Mouse (Mus musculus): ENCODE measurements around the gene Gtse1. TPM values are rescaled to one million over a fixed set of nuclear protein-coding genes. Genes with fewer than 3 reads are reported as not detected.

Gene Gtse1
- polyA plus RNA-seq, 1 experiment from 2014 or later: 62.7 TPM

DNA sequence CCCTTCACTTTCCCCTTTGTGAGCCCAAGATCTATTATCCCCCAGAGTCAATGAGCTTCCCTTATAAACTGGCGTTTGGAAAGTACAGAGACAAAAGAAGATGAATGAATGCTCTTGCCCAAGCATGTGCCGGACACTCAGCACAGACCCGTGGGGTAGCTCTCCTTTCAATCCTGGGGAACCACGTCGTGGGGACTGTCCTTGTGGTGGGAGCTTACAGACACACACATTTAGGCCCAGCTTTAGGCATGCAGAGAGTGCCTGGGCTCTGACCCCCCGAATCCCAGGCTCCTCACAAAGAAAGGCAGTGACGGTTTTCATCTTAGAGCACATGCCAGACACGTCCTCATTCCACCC, 60.3 kb downstream of the Gtse1 start:
- no peak overlapping the region for H3K9ac ChIP-seq (ENCODE audit: low read length)
- H3K36me3 ChIP-seq (ENCODE audit: control insufficient read depth, insufficient read depth, low read length): no peaks in the 10 kb centered on the region; the same call in 1 of the 2 replicates
- no peaks in the 10 kb centered on the region for H3K27me3 ChIP-seq (ENCODE audit: control insufficient read depth, insufficient read depth, low read length)
- no peak overlapping the region for H3K27ac ChIP-seq (ENCODE audit: low read depth, low read length)
- H3K4me1 ChIP-seq (replicated peaks; ENCODE audit: control insufficient read depth, insufficient read depth, low read length): no peaks in the 10 kb centered on the region
- H3K4me2 ChIP-seq (ENCODE audit: low read depth, low read length, severe bottlenecking): no peak overlapping the region
- H3K9me3 ChIP-seq (ENCODE audit: control insufficient read depth, low read length): no peaks in the 10 kb centered on the region
- no peak for DNase-seq (ENCODE audit: low spot score)
- H3K4me3 ChIP-seq (ENCODE audit: low read depth, low read length): no peak overlapping the region
- ATAC-seq (replicated peaks; ENCODE audit: low FRiP score): no peak
- WGBS: 62% methylated on average over 8 of the region's 8 CpGs

DNA sequence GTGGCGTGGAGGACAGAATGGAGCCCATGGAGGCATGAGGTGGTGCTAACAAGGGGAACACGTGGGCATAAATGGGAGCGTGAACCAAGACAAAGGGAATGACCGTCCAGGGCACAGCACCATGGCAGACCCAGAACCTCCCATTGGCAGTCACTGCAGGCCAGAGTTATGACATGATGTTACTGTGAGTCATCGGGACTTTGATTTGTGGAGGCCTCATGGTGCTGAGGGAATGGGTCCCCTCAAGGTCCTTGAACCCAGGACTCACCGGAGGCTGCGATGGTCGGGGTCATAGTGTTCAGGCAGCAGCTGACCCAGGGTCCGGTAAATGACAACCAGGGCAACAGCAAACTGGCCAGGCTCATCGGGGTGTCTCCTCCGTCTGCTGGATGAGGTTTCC, 62.3 kb downstream of the Gtse1 start:
- no peak overlapping the region for H3K9ac ChIP-seq (ENCODE audit: low read length)
- WGBS: 94% methylated on average over 11 of the region's 11 CpGs
- no peaks in the 10 kb centered on the region for H3K27me3 ChIP-seq (ENCODE audit: control insufficient read depth, insufficient read depth, low read length)
- no peaks in the 10 kb centered on the region for H3K9me3 ChIP-seq (ENCODE audit: control insufficient read depth, low read length)
- no peak overlapping the region for H3K27ac ChIP-seq (ENCODE audit: low read depth, low read length)
- no peaks in the 10 kb centered on the region; the same call in 1 of the 2 replicates for H3K36me3 ChIP-seq (ENCODE audit: control insufficient read depth, insufficient read depth, low read length)
- no peak overlapping the region for H3K4me3 ChIP-seq (ENCODE audit: low read depth, low read length)
- DNase-seq (ENCODE audit: low spot score) (no peak), ATAC-seq (replicated peaks; ENCODE audit: low FRiP score) (no peak)
- H3K4me2 ChIP-seq (ENCODE audit: low read depth, low read length, severe bottlenecking): no peak overlapping the region
- no peaks in the 10 kb centered on the region for H3K4me1 ChIP-seq (replicated peaks; ENCODE audit: control insufficient read depth, insufficient read depth, low read length)

Other genes with a start within 250 kb of the Gtse1 start
- 0.31 and 0.51 TPM in 2 replicates for gene Ppara, start 124.8 kb upstream of the Gtse1 start, polyA plus RNA-seq (2014; fragmentation: Nextera tagmentation; extraction: Ambion mirVana)
- gene Cdpf1, start 48.0 kb upstream of the Gtse1 start, polyA plus RNA-seq (2014; fragmentation: Nextera tagmentation; extraction: Ambion mirVana): 20.6 and 20.7 TPM in 2 replicates
- 0.05 TPM in 1 of 2 replicates, not detected in the other for gene Pkdrej, start 38.0 kb upstream of the Gtse1 start, polyA plus RNA-seq (2014; fragmentation: Nextera tagmentation; extraction: Ambion mirVana)
- 2.5 and 2.8 TPM in 2 replicates for gene Ttc38, start 27.4 kb upstream of the Gtse1 start, polyA plus RNA-seq (2014; fragmentation: Nextera tagmentation; extraction: Ambion mirVana)
- gene Trmu, start 19.6 kb downstream of the Gtse1 start, polyA plus RNA-seq (2014; fragmentation: Nextera tagmentation; extraction: Ambion mirVana): 35.7 and 38.6 TPM in 2 replicates
- 7.3 and 7.9 TPM in 2 replicates for gene Celsr1, start 174.0 kb downstream of the Gtse1 start, polyA plus RNA-seq (2014; fragmentation: Nextera tagmentation; extraction: Ambion mirVana)
- 15.5 and 16.6 TPM in 2 replicates for gene Gramd4, start 197.9 kb downstream of the Gtse1 start, polyA plus RNA-seq (2014; fragmentation: Nextera tagmentation; extraction: Ambion mirVana)

Data from forebrain, embryonic 11.5 days (tissue).